Mouse (Mus musculus) C2C12 (cell line): ENCODE data around the gene Acadm.

ENCODE experiments used
- CEBPB ChIP-seq: IDR thresholded peaks from one replicate; pipeline ENCODE4 v1.6.1; 2011; ENCODE audit warnings: low read depth, mild to moderate bottlenecking, control low read depth, moderate library complexity
- CTCF ChIP-seq: IDR thresholded peaks from one replicate; pipeline ENCODE4 v1.5.1; 2011; ENCODE audit not compliant: control insufficient read depth, insufficient read depth, insufficient read length
- MAX ChIP-seq: IDR thresholded peaks from one replicate; pipeline ENCODE4 v1.6.1; 2011; ENCODE audit warnings: mild to moderate bottlenecking, control low read depth
- USF1 ChIP-seq: IDR thresholded peaks from one replicate; pipeline ENCODE4 v1.6.1; 2011; ENCODE audit warnings: low read depth, mild to moderate bottlenecking, control low read depth, moderate library complexity

- no peak for TF ChIP-seq CTCF
- no peak for TF ChIP-seq CEBPB
- TF ChIP-seq USF1, result no peak
- no peak for TF ChIP-seq MAX
These were observed 33.9 kb downstream of the Acadm start for GRCm38 (mm10) chr3:153910489-153910888.
